Mouse (Mus musculus) hindbrain, embryonic 14.5 days (tissue): ENCODE measurements around the gene Etfdh. TPM values are rescaled to one million over a fixed set of nuclear protein-coding genes. Genes with fewer than 3 reads are reported as not detected.
A peak's percentile ranks its signal among the peaks of the same experiment; 100 is the strongest.

Experiments
- ATAC-seq: fragments of 200-750 bp; cut with Nextera tagmentation; 2 replicates; pipeline ENCODE4 v1.8.0; 2017; ENCODE audit warnings: moderate number of reproducible peaks, mild to moderate bottlenecking, moderate TSS enrichment, moderate library complexity; ENCODE audit not compliant: low FRiP score
- DNase-seq: peaks from one replicate; pipeline ENCODE4 v3.0.0-alpha.2; 2015; ENCODE audit warnings: low spot score
- H3K27ac ChIP-seq: fragments of 300-500 bp; sonication (generic); 2 replicates; pipeline ENCODE4 v1.5.1; 2014; ENCODE audit warnings: mild to moderate bottlenecking, moderate library complexity
- H3K27me3 ChIP-seq: fragments of 300-500 bp; sonication (generic); 2 replicates; pipeline ENCODE4 v1.6.1; 2014; ENCODE audit warnings: mild to moderate bottlenecking, low read length, mixed read lengths; ENCODE audit not compliant: control insufficient read depth, insufficient read depth
- H3K36me3 ChIP-seq: fragments of 300-500 bp; sonication (generic); replicated peaks from 2 replicates; pipeline ENCODE4 v1.6.1; 2014; ENCODE audit not compliant: control insufficient read depth, insufficient read depth
- H3K4me1 ChIP-seq: fragments of 300-500 bp; sonication (generic); replicated peaks from 2 replicates; pipeline ENCODE4 v1.6.1; 2014; ENCODE audit warnings: antibody characterized with exemption, low read length, mixed read lengths; ENCODE audit not compliant: control insufficient read depth, insufficient read depth
- H3K4me2 ChIP-seq: fragments of 300-500 bp; sonication (generic); replicated peaks from 2 replicates; pipeline ENCODE4 v1.6.1; 2014; ENCODE audit warnings: mild to moderate bottlenecking, moderate library complexity
- H3K4me3 ChIP-seq: fragments of 300-500 bp; sonication (generic); replicated peaks from 2 replicates; pipeline ENCODE4 v1.5.1; 2014; ENCODE audit warnings: mild to moderate bottlenecking, low read length
- H3K9ac ChIP-seq: fragments of 300-500 bp; sonication (generic); 2 replicates; pipeline ENCODE4 v1.6.1; 2014
- H3K9me3 ChIP-seq: fragments of 300-500 bp; sonication (generic); 2 replicates; pipeline ENCODE4 v1.6.1; 2016; ENCODE audit warnings: low read length; ENCODE audit not compliant: control insufficient read depth
- WGBS: fragments of 180-500 bp; shearing (Covaris S2); extraction: QIAGEN DNeasy Blood & Tissue Kit; methylation state at CpG from one replicate; pipeline ENCODE4 v1.1.7; 2014; 5-methylcytosine and 5-hydroxymethylcytosine counted together
- polyA plus RNA-seq: library from polyadenylated mRNA; unstranded; fragments of >200 nt; fragmentation: Nextera tagmentation; extraction: Ambion mirVana; gene quantifications from 2 replicates; pipeline ENCODE4 v1.2.1, GENCODE M21; 2014

Etfdh gene
- polyA plus RNA-seq, 1 experiment from 2014 or later: 45.9 TPM

GRCm38 (mm10) chr3:79572399-79572798, 56.9 kb downstream of the Etfdh start:
- Histone ChIP-seq H3K27ac (no peak overlapping the region), H3K36me3 (no peaks in the 10 kb centered on the region), H3K4me3 (no peak overlapping the region), H3K9me3 (no peaks in the 10 kb centered on the region), H3K4me2 (no peak overlapping the region), H3K27me3 (no peaks in the 10 kb centered on the region), H3K9ac (no peak overlapping the region), H3K4me1 (no peaks in the 10 kb centered on the region; the same call in 1 of the 2 replicates)
- DNase-seq (no peak), ATAC-seq (no peak)
- 79% methylated on average over 3 of the region's 3 CpGs for WGBS

- no peak overlapping the region for H3K4me3 ChIP-seq
- no peak overlapping the region for H3K9ac ChIP-seq
- ATAC-seq (no peak), DNase-seq (no peak)
- no peaks in the 10 kb centered on the region for H3K36me3 ChIP-seq
- H3K9me3 ChIP-seq: no peaks in the 10 kb centered on the region
- H3K4me1 ChIP-seq: no peaks in the 10 kb centered on the region; the same call in 1 of the 2 replicates
- WGBS: 89% methylated on average over 3 of the region's 3 CpGs
- H3K27ac ChIP-seq: no peak overlapping the region
- no peaks in the 10 kb centered on the region for H3K27me3 ChIP-seq
- no peak overlapping the region for H3K4me2 ChIP-seq
Measured at GRCm38 (mm10) chr3:79569351-79569681, 60.0 kb downstream of the Etfdh start.

DNA sequence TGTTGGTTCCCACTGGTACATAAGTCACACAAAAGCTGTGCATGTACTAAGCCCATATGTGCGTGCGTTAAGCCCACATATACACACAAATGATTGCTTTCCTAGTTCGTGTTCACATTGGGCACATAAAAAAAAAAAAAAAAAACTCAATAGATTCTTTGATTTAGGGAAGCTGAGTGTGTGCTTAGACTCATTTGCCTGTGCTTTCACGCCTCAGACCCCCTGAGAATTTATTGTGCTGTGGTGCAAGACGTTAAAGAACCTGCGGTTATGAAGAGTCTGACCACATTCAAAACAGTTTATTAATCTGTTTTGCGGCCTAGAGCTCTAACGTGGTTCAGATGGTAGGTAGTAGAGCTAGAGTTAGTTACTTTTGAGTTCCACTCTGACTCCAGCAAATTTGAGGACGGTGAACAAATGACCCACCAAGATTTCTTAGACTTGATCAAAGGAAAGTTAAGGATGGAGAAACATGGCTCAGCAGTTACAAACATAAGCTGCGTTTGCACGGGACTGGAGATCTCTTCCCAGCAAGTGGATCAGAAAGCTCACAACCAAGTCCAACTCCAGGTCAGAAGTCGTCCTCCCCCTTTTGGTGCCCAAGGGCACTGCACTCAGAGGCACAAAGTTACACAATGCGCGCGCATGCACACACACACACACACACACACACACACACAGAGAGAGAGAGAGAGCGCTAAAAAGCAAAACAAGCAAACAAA, 60.5 kb downstream of the Etfdh start:
- no peaks in the 10 kb centered on the region; the same call in 1 of the 2 replicates for H3K4me1 ChIP-seq
- no peaks in the 10 kb centered on the region for H3K9me3 ChIP-seq
- 87% methylated on average over 16 of the region's 16 CpGs for WGBS
- H3K4me2 ChIP-seq: peak overlapping the region; percentile 79
- H3K27ac ChIP-seq: peak overlapping the region; percentile 78; the same call in 1 of the 2 replicates
- ATAC-seq (no peak), DNase-seq (no peak)
- H3K36me3 ChIP-seq: no peaks in the 10 kb centered on the region
- no peaks in the 10 kb centered on the region for H3K27me3 ChIP-seq
- H3K4me3 ChIP-seq: peak overlapping the region; percentile 71; the same call in 1 of the 2 replicates
- H3K9ac ChIP-seq: peak overlapping the region; percentile 80; the same call in 1 of the 2 replicates

DNA sequence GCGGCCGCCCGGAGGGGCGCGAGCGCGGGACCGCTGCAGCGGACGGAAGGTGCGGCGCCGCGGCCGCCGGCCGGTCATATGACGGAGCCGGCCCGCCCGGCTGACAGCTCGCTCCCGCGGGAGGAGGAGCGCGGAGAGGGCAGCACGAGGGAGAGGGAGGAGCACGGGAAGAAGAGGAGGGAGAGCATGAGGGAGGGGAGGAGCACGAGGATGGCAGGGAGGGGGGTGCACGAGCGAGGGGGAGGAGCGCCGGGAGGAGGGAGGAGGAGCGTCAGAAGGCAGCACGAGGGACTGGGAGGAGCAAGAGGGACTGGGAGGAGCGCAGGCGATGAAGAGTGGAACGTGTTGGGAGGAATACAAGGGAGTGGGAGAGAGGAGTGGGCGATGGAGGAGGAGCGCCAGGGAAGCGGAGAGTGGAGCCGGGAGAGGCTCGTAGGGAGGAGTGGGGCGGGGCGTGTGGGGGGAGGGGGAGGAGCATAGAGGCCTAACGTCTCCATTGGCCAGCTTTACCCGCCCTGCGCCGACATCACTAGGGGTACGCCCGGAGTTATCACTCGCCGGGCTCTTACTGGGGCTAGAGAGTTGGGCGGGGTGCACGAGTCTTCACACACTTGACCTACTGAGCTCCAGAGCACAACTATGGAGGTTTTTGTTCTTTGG, 61.5 kb downstream of the Etfdh start, which contains the start of gene Fnip2:
Gene Fnip2 (minus strand): TSS at position 94 of the 660 bp plus-strand sequence.
- WGBS: under 1% methylated on average over 55 of the region's 55 CpGs
- peak within 1 kb of the TSS; percentile 71 for H3K4me3 ChIP-seq
- no peaks in the 10 kb centered on the region; the same call in 1 of the 2 replicates for H3K4me1 ChIP-seq
- no peaks in the 10 kb centered on the region for H3K9me3 ChIP-seq
- ATAC-seq (peak; percentile 96), DNase-seq (peak; percentile 86)
- H3K27me3 ChIP-seq: no peaks in the 10 kb centered on the region
- H3K36me3 ChIP-seq: no peaks in the 10 kb centered on the region
- H3K9ac ChIP-seq: peak within 1 kb of the TSS; percentile 80
- H3K27ac ChIP-seq: peak within 1 kb of the TSS; percentile 78
- peak within 1 kb of the TSS; percentile 79 for H3K4me2 ChIP-seq

- 3% methylated on average over 53 of the region's 60 CpGs for WGBS
- H3K4me2 ChIP-seq: peak overlapping the region; percentile 79
- peak overlapping the region; percentile 78 for H3K27ac ChIP-seq
- H3K9me3 ChIP-seq: no peaks in the 10 kb centered on the region
- H3K4me1 ChIP-seq: no peaks in the 10 kb centered on the region; the same call in 1 of the 2 replicates
- H3K9ac ChIP-seq: peak overlapping the region; percentile 80
- ATAC-seq (peak; percentile 63; the same call in 1 of the 2 replicates), DNase-seq (peak; percentile 38)
- no peaks in the 10 kb centered on the region for H3K36me3 ChIP-seq
- H3K4me3 ChIP-seq: peak overlapping the region; percentile 71
- H3K27me3 ChIP-seq: no peaks in the 10 kb centered on the region
Measured at GRCm38 (mm10) chr3:79566716-79567691, 62.3 kb downstream of the Etfdh start.

DNA sequence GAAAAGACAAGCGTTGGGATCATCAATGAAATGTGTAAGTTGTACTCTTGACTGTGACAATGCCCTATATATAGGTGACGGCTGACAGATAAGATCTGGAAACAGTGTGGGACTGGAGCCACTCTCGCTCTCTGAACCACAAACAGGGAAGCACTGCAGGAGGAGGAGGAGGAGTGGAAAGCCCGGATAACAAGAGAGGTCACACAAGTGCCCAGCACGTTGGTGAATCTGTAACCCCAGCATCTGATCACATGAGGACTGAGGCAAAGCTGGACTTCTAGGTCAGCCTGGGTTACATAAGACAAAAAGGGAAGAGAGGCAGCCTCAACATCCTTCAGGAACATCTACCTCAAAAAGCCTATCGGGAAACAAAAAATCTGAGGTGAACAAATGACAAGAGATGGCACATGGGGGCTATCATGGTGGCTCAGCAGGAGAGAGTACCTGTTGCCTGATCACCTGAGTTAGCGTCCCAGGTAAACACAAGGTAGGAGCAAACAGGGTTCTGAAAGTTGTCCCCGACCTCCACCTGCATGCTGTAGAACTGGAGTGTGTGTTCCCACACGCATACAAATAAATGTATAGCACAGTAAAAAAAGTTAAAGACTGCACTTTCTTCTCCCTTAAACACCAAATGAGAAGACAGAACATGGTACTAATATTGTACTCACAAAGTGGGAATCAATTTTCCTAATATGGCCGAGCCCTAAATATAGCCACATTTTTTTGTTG, 64.3 kb downstream of the Etfdh start:
- Histone ChIP-seq H3K4me3 (no peak overlapping the region), H3K27me3 (no peaks in the 10 kb centered on the region), H3K9ac (no peak overlapping the region), H3K4me1 (no peaks in the 10 kb centered on the region; the same call in 1 of the 2 replicates), H3K9me3 (no peaks in the 10 kb centered on the region), H3K4me2 (no peak overlapping the region), H3K27ac (no peak overlapping the region), H3K36me3 (no peaks in the 10 kb centered on the region)
- WGBS: 87% methylated on average over 10 of the region's 10 CpGs
- ATAC-seq (no peak), DNase-seq (no peak)

DNA sequence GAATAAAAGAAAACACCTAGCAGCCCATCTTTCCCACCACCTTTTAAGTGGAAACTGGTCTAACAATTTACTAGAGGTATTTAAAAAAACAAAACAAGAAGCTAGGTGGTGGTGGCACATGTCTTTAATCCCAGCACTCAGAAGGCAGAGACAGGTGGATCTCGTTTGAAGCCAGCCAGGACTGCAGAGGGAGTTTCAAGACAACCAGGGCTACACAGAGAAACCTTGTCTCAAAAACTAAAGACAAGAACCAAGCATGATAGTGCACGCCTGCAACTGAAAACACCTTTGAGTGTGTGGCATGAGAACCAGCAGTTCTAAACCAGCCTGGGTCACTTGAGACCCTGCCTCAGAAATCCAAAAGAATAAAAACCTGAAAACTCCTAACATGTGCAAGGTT, 65.8 kb downstream of the Etfdh start:
- Histone ChIP-seq H3K4me2 (no peak overlapping the region), H3K9ac (no peak overlapping the region), H3K27ac (no peak overlapping the region), H3K4me3 (no peak overlapping the region), H3K36me3 (no peaks in the 10 kb centered on the region), H3K27me3 (no peaks in the 10 kb centered on the region), H3K4me1 (peaks cover 3% of the 10 kb centered on the region; the same call in 1 of the 2 replicates), H3K9me3 (no peaks in the 10 kb centered on the region)
- no peak for ATAC-seq
- DNase-seq: no peak
- 83% methylated on average over 2 of the region's 2 CpGs for WGBS

- no peak overlapping the region for H3K9ac ChIP-seq
- H3K9me3 ChIP-seq: no peaks in the 10 kb centered on the region
- H3K27me3 ChIP-seq: no peaks in the 10 kb centered on the region
- DNase-seq (no peak), ATAC-seq (no peak)
- H3K4me3 ChIP-seq: no peak overlapping the region
- WGBS: 75% methylated on average over 10 of the region's 10 CpGs
- H3K27ac ChIP-seq: no peak overlapping the region
- H3K4me1 ChIP-seq: peaks cover 3% of the 10 kb centered on the region; the same call in 1 of the 2 replicates
- H3K4me2 ChIP-seq: no peak overlapping the region
- H3K36me3 ChIP-seq: no peaks in the 10 kb centered on the region
Measured at GRCm38 (mm10) chr3:79561784-79562715, 67.2 kb downstream of the Etfdh start.
